Mouse (Mus musculus) large intestine, adult 2 months (tissue): ENCODE results near the gene Lrit2. TPM values are rescaled to one million over a fixed set of nuclear protein-coding genes. Genes with fewer than 3 reads are reported as not detected.

ENCODE experiments used
- DNase-seq: peaks from one replicate; pipeline ENCODE4 v3.0.0-alpha.2; 2012; ENCODE audit warnings: low read depth, low spot score
- WGBS: fragments of 180-500 bp; shearing (Covaris S2); methylation state at CpG from one replicate; pipeline ENCODE4 v1.1.7; 2018; 5-methylcytosine and 5-hydroxymethylcytosine counted together
- polyA plus RNA-seq: library from polyadenylated mRNA; depleted of rRNA; stranded (reverse); fragments of >200 nt; gene quantifications from 2 replicates; pipeline ENCODE4 v1.2.3, GENCODE M21; 2012; rRNA removed

Lrit2 gene
- polyA plus RNA-seq, 1 experiment, result not detected

DNA sequence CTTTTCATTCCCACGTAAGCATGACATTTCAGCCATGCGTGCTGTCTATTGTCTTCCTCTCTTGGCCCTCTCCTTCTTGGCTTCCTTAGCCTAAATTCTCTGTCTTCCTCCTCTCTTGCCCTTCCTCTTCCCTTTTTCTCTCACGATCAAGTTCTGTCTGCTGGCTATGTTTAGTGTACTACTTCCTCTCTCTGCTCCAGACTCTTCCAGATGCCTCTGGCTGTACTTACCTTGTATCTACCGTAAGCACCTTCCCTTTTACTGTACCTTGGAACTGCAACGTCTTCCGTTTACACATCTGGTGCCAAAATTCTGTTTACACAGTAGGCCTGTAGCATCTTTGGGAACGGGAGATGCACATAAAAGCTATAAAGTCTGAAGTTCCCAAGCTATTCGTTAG, 41.7 kb downstream of the Lrit2 start:
- WGBS, result 8% methylated on average over 8 of the region's 8 CpGs
- no peak for DNase-seq

GRCm38 (mm10) chr14:37109975-37110374, 42.2 kb downstream of the Lrit2 start:
- peak; percentile 83 for DNase-seq
- WGBS, result 9% methylated on average over 9 of the region's 9 CpGs

DNA sequence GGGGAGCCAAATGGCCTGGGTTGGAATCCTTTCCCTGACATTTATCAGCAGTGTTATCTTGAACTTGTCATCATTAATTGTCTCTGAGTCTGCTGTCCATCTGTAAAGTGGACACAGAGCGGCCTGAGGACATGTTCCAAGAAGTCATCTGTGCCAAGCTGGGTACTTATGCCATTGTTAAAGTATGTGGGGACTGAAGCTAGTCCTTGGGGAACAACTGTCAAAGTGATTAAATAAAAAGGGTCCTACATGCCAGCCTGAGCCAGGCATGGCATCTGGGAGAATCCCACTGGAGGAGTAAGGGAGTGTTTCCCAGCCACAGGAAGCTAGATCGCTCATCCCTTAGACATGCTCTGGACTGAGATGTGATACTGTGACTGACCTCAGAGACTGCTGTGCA, 42.7 kb downstream of the Lrit2 start:
- 47% methylated on average over 2 of the region's 2 CpGs for WGBS
- no peak for DNase-seq

GRCm38 (mm10) chr14:37111371-37111770, 43.6 kb downstream of the Lrit2 start:
- no peak for DNase-seq

DNA sequence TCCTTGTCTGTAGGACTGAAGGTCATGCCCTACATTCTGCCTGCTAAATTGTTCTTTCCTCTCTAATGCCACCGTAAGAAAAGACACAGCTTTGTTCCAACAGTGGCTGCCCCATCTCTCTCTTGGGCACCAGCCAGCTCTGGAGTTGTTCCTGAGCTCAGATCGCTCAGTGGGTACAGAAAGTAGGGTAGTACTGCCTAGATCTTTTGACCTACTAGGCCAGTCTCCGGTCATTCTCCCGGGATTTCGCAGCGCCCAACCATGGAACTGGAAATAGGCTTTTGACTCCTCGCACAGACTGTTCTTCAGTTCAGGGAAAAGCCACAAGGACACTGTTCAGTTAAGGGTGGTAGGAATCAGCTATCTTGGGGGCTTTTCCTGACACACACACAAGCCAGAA, 45.2 kb downstream of the Lrit2 start:
- DNase-seq, result no peak
- 77% methylated on average over 7 of the region's 7 CpGs for WGBS

GRCm38 (mm10) chr14:37113922-37114321, 46.2 kb downstream of the Lrit2 start, which contains the start of gene 2610528A11Rik:
Gene 2610528A11Rik (minus strand): TSS chr14:37114022.
- 49% methylated on average over 3 of the region's 3 CpGs for WGBS

DNA sequence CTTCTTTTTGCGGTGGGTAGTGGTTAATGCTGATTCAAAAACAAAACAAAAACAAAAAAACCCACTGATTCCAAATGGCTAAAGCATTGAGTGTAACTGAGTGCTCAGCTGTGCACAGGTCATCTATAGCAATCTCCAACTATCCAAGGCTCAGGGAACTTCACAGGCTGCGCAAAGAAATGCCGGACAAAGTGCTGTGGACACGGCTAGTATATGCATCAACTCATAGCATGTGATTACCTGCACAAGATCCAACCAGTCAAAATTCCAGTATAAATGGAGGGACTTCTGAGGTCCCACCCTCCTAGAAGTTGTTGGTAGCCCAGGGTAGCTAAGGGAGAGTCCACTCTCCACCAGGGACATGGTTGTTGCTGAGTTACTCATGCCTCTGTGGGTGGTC, 51.5 kb downstream of the Lrit2 start:
- 54% methylated on average over 4 of the region's 4 CpGs for WGBS
- no peak for DNase-seq

More at GRCm38 (mm10) chr14:37113922-37114321, 46.2 kb downstream of the Lrit2 start, which contains the start of gene 2610528A11Rik:
- DNase-seq, result no peak

Other genes with a start within 250 kb of the Lrit2 start
- gene Ccser2, start 99.2 kb upstream of the Lrit2 start, polyA plus RNA-seq, result 11.4 and 19.8 TPM in 2 replicates
- not detected in 2 replicates for gene Rgr, start 19.0 kb upstream of the Lrit2 start, polyA plus RNA-seq
- gene Lrit1, start 13.1 kb upstream of the Lrit2 start, polyA plus RNA-seq, result not detected in 2 replicates
- 0.16 and 0.27 TPM in 2 replicates for gene Cdhr1, start 30.4 kb downstream of the Lrit2 start, polyA plus RNA-seq
- gene 2610528A11Rik, start 46.1 kb downstream of the Lrit2 start, polyA plus RNA-seq, result 12.6 and 32.2 TPM in 2 replicates
- gene Ghitm, start 67.3 kb downstream of the Lrit2 start, polyA plus RNA-seq, result 118 and 144 TPM in 2 replicates